Mouse (Mus musculus) bone marrow macrophage, adult 2 months (primary cell): ENCODE data around the gene Atrn.

ENCODE experiments used
- CTCF ChIP-seq: IDR thresholded peaks from 2 replicates; pipeline ENCODE4 v1.5.1; 2012; ENCODE audit warnings: low read depth, mild to moderate bottlenecking, low read length, moderate library complexity
- POLR2A ChIP-seq: IDR thresholded peaks from 2 replicates; pipeline ENCODE4 v1.6.1; 2012; ENCODE audit warnings: mild to moderate bottlenecking, low read depth, low read length, borderline replicate concordance

DNA sequence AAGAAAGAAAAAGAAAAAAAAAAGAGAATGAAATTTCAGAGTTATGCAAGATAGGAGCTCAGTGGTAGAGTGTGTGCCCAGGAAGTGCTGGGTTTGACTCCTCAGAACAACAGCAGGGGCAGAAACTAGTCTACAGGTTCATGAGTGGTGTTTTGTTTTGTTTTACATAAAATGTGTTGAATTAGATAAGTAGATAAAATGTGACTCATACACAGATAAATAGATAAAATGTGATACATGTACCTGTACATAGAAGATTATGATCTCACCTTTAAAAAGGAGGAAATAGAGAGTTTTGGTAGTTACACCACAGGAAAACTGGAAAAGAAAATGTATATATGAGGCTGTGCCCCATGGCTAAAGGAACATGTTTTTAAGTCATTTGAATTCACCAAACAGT, 72.8 kb downstream of the Atrn start:
- no peak for TF ChIP-seq CTCF
- TF ChIP-seq POLR2A = no peak
